In the genomic region with DNA sequence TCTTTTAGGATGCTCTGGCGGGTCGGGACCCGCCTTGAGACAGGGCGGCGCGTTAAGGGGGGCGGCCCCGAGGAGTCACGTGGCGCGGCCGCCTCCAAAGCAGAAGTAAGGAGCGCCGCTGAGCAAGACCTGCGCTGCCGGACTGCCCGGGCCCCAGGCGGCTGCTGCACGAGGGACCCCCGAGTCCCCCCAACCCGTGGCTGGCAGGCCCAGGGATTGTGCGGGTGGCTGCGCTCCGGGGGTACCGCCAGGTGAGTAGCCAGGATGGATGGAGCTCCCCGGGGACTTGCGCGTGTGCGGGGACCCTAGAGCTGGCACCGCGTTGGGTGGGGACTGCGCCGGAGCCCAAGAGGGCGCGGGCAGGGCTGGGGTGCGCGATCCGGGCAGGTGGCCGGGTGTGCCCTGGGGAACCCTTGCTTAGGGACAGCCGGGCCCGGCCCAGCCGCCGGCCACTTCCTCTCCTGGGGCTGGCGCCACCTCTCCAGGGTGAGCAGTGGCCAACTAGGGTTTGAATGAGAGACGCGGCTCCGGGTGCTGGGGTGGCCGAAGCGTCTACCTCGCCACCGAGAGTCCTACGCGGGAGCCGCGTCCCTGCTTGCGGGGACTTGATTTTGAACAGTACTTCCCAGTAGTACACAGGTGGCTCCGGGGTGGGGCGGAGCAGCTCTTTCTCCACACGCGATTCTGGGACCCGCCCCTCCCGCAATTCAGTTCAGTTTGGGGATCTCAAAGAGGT, we compare ENCODE assay signal across 8 mouse cellular contexts. TPM values are rescaled to one million over a fixed set of nuclear protein-coding genes. Genes with fewer than 3 reads are reported as not detected.
DNase-seq lines count a peak whose midpoint lies in the region; ATAC-seq and TF ChIP-seq lines count a peak whose summit lies in the region.

A gene (plus strand): TSS at position 113 of the 736 bp plus-strand sequence.

- DNase-seq in gastrocnemius, adult 2 months = peak; percentile 50
- DNase-seq in gastrocnemius, adult 8-10 months (ENCODE audit: low spot score in 2 of 2) = no peak
- DNase-seq in embryo, embryonic 10.5 days (ENCODE audit: low spot score) = peak; percentile 71
- DNase-seq in heart, embryonic 10.5 days (ENCODE audit: low spot score) = no peak
- peak; percentile 38 for DNase-seq in kidney, adult 9 months
- DNase-seq in thymus, postnatal 36 days = peak; percentile 47 to 56

- peak; percentile 79 for ATAC-seq in lung, embryonic 16.5 days (ENCODE audit: low read depth)
- ATAC-seq in neutrophil, adult 5-6 weeks (ENCODE audit: extremely low read depth, insufficient number of reproducible peaks, low FRiP score, poor library complexity, severe bottlenecking) = peak; percentile 65

- WGBS in heart, embryonic 10.5 days = 1% methylated on average over 62 of the region's 62 CpGs
- under 1% methylated on average over 62 of the region's 62 CpGs for WGBS in lung, embryonic 16.5 days

- H3K4me3 ChIP-seq in gastrocnemius, adult 2 months = peak within 1 kb of the TSS; percentile 77
- H3K4me3 ChIP-seq in heart, embryonic 10.5 days = peak within 1 kb of the TSS; percentile 79
- peak within 1 kb of the TSS; percentile 65 for H3K4me3 ChIP-seq in lung, embryonic 16.5 days (ENCODE audit: low read length)

- H3K27me3 ChIP-seq in heart, embryonic 10.5 days (ENCODE audit: insufficient read depth, poor library complexity, severe bottlenecking) = peaks cover 41% of the 10 kb centered on the region
- peaks cover 18% of the 10 kb centered on the region for H3K27me3 ChIP-seq in lung, embryonic 16.5 days (ENCODE audit: control insufficient read depth, insufficient read depth, low read depth, low read length)

- peak within 1 kb of the TSS; percentile 71 for H3K27ac ChIP-seq in gastrocnemius, adult 2 months
- H3K27ac ChIP-seq in heart, embryonic 10.5 days = peak within 1 kb of the TSS; percentile 82
- H3K27ac ChIP-seq in lung, embryonic 16.5 days (ENCODE audit: low read length) = no peak within 1 kb of the TSS

- peak within 1 kb of the TSS; percentile 99 for H3K4me2 ChIP-seq in lung, embryonic 16.5 days (ENCODE audit: low read depth, low read length)

- no peak for TF ChIP-seq CTCF in gastrocnemius, adult 2 months (IDR thresholded peaks at IDR 0.05)

- intact Hi-C loops in gastrocnemius, adult 2 months (cut with DNase I) = no loop called here

- peaks cover 33% of the 10 kb centered on the region for H3K4me1 ChIP-seq in heart, embryonic 10.5 days
- peaks cover 3% of the 10 kb centered on the region; the same call in 1 of the 2 replicates for H3K4me1 ChIP-seq in lung, embryonic 16.5 days (replicated peaks; ENCODE audit: control insufficient read depth, insufficient read depth, low read length)

- H3K9ac ChIP-seq in lung, embryonic 16.5 days (ENCODE audit: low read length) = peak within 1 kb of the TSS; percentile 68

- H3K9me3 ChIP-seq in heart, embryonic 10.5 days = no peaks in the 10 kb centered on the region
- no peaks in the 10 kb centered on the region for H3K9me3 ChIP-seq in lung, embryonic 16.5 days (ENCODE audit: control insufficient read depth, low read length)

- no peaks in the 10 kb centered on the region for H3K36me3 ChIP-seq in heart, embryonic 10.5 days
- H3K36me3 ChIP-seq in lung, embryonic 16.5 days (ENCODE audit: control insufficient read depth, insufficient read depth, low read length) = no peaks in the 10 kb centered on the region

RNA-seq across cellular contexts. Expression of the gene that starts here (rescaled TPM):
- under 1 TPM; 0.73 to 0.79 TPM for total RNA-seq in gastrocnemius, adult 2 months (2021)
- under 1 TPM; 0.51 to 0.74 (median 0.67) TPM for total RNA-seq in gastrocnemius, adult 8-10 months (2022)
- polyA plus RNA-seq in heart, embryonic 10.5 days (2016; fragmentation: Nextera tagmentation; extraction: Ambion mirVana) = 6.8 and 8.3 TPM in 2 replicates
- 4.3 and 5.0 TPM in 2 replicates for polyA plus RNA-seq in lung, embryonic 16.5 days (2015; fragmentation: Nextera tagmentation; extraction: Ambion mirVana)
- total RNA-seq in neutrophil, adult 5-6 weeks (2017) = 220 and 238 TPM in 2 replicates

Comparison
In these comparisons a context has a peak if more than half of its experiments do, and no peak if none do; other contexts are left out.
1. RNA of the gene that starts here (total RNA-seq): 220 to 238 TPM in neutrophil, adult 5-6 weeks; 0.73 to 0.79 TPM in gastrocnemius, adult 2 months and 0.51 to 0.74 TPM in gastrocnemius, adult 8-10 months; every median in the first group is over 100 times any median in the second.
2. Peak in DNase-seq, H3K4me3 ChIP-seq and H3K27ac ChIP-seq in gastrocnemius, adult 2 months; RNA of the gene not detected or under 1 TPM.
3. DNase-seq: peak in embryo, embryonic 10.5 days (single experiment), kidney, adult 9 months (single experiment) and thymus, postnatal 36 days (2 of 2); none in gastrocnemius, adult 8-10 months (0 of 2) and heart, embryonic 10.5 days (single experiment).
4. Peak in every context shown above with its lines, with median percentiles within 50 percentile points of each other: H3K4me3 ChIP-seq.